Mouse (Mus musculus) C3H10T1/2 (cell line): ENCODE measurements around the gene Kit. TPM values are rescaled to one million over a fixed set of nuclear protein-coding genes. Genes with fewer than 3 reads are reported as not detected.

Experiments used
- polyA plus RNA-seq, 2 experiments: library from polyadenylated mRNA; unstranded; fragments of >200 nt; fragmentation: generic; extraction: Trizol; gene quantifications; one replicate each; pipeline ENCODE4 v1.2.1; 2012; ENCODE audit warnings: missing spikeins in 2 of 2

The Kit gene
- polyA plus RNA-seq: not detected

GRCm38 (mm10) chr5:75574852-75575566 lies at the start of gene Kit:
Gene Kit, plus strand, starts transcription at chr5:75574916.

